Mouse (Mus musculus): ENCODE results near the gene Pcsk4.
A peak's percentile ranks its signal among the peaks of the same experiment; 100 is the strongest.

The Pcsk4 gene

DNA sequence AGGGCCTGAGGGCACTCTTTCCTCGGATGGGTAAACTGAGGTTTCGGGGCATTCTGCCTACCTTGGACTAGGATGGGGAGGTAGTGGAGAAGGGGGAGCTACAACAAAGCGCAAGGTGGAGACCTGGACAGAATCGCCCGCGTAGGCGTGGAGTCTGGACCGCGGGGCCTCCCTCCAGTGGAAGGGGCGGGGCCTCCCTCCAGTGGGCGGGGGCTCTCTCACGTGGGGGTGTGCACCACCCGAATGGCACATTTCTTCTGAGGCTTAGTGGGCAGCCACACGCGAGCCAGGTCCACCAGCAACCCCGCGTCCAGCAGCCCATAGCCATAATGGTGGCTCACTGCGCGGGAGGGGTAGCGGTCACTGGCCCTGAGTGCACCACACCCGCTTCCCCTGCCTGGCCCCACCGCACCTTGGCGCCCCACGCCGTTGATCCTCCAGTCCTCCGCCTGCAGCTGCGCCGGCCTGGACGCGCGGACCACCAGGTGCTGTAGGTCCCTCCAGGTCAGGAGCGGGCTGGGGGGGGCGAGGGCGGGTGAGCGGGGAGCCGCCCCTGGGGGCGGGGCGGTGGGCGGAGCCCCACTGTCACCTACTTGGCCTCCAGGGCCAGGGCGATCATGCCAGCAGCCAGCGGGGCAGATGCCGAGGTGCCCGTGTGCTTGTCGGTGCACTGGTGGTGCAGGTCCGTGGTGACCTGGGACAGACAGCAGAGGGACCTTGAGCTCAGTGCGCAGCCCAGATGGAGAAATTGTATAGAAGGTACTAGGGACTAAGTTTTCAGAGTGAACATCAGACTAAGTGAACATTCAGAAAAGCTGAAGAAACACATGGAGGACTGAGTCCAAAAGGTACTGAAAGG is 5.8 kb downstream of the Pcsk4 start:
- no peak for DNase-seq (ENCODE audit: low read depth)

DNA sequence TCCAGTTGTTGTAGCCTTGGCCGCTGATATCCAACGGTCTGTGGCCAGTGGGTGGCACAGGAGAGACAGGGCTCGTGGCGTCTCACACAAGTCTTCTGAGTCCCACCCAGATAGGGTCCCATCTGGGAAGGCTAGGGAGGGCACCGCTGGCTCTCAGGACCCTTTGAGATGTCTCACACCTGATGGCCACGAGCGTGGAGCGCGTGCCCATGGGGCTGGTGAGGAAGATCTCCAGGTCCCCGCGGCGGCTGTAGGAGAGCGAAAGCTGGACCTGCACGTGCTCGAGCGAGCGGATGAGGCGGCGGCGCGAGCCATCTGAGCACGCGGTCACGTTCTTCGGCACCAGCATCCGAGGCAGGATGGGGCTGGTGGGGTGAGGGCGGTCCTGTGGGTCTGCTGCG is 6.5 kb downstream of the Pcsk4 start:
- no peak for DNase-seq (ENCODE audit: low read depth)

DNA sequence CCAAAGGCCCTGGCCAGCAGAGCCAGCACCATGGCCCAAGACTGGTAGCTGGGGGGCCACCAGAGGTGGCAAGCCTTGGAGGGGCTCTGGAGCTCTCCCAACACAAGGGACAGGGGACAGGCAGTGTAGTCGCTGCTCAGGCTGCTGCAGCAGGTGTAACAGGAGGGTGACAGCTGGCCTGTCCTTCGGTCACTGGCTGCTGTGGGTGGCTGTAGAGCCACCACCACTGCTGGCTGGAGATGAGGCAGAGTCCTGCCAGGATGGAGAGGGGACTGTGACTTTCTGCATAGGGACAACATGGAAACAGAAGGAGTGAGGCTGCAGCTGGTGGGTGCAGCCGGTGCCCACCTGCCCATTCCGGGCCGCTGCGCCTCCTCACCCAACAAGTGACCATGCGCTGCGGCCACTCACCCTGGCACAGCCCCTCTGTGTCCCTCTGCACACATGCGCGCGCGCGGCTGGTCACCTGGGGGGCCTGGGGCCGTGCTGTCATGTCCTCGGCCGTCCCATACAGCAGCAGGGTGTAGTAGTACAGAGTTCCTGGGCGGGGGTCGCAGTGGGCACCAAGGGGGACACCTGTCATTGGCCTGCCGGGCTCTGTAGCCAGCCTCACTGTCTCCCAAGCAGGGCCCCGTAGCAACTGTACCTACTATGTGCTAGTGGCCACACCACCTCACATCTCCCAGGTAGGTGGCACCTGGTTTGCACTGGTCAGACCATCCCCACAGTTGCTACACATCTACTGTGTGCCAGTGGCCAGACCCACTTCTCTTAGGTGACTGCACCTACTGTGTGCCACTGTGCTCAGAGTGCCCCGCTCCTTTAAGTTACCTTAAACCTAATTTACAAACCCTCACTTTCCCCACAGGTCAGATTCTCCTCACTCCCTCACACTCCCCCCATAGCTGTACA is 7.4 kb downstream of the Pcsk4 start:
- no peak for DNase-seq (ENCODE audit: low read depth)

DNA sequence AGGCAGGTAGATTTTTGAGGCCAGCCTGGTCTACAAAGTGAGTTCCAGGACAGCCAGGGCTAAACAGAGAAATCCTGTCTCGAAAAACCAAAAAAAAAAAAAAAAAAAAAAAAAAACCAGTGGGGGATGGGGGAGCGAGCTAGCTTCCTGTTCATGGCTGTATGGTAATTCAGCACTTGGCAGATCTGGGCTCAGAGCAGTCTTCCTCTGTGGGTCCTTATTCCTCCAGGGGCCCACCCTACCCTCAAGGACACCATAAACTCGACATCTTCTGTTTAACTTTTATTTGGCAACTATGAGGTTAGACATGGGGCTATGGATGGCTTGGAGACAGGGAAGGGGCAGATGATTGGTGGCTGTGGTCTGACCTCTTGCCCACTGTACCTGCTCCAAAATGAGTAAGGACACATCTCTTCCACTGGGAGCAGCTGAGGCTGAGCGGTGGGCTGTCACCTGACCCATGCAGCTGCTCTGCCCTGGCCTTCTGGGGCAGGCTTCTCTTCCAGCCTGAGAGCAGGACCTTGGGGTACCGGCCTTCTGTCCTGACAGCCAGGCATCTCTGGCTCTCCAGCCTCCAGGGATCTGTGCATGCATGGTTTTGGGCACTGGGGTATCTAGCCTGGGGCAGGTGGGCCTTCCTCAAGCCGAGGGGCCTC is 8.2 kb downstream of the Pcsk4 start:
- DNase-seq (ENCODE audit: low read depth), result no peak

DNA sequence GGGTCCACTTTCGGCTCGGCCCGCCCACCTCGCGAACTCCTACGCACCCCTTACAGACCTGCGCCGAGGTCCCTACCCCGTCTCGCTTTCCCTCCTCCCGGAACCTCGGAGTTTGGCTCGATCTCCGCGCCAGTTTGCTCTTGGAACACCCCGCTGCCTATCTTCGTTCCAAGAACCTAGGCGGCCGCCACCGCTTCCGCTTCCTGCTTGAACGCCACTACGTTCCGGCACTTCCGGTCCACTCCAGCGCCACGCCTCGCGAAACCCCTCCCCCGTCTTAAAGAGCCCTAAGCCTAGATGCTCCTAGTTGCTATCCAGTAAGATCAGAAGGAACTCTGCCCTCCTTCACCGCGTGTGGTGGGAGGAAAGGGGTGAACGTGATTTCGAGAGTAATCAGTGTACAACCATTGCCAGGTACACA is 8.9 kb downstream of the Pcsk4 start, which contains the start of gene 2310011J03Rik:
Gene 2310011J03Rik, minus strand, starts transcription at position 198 of the 421 bp plus-strand sequence.
- peak; percentile 93 for DNase-seq (ENCODE audit: low read depth)

DNA sequence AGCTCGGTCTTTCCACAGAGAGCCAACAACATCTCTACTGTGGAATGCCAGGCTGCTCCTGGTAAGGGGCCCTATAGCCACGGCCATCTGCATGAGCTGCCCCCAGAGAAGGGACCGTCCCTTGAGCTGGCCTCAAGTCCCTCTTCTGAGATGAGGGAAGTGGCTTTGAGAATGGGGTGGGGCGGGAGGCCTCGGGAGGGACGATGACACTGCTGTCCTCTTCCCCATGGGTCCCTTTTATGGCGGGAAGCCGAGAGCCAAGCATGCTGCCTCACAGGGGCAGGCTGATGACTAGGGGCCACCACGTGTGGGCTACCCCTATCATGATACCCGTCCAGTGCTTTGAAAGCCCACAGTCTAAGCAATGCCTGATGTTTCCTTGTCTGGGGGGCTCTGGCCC is 12.3 kb downstream of the Pcsk4 start:
- no peak for DNase-seq (ENCODE audit: low read depth)

DNA sequence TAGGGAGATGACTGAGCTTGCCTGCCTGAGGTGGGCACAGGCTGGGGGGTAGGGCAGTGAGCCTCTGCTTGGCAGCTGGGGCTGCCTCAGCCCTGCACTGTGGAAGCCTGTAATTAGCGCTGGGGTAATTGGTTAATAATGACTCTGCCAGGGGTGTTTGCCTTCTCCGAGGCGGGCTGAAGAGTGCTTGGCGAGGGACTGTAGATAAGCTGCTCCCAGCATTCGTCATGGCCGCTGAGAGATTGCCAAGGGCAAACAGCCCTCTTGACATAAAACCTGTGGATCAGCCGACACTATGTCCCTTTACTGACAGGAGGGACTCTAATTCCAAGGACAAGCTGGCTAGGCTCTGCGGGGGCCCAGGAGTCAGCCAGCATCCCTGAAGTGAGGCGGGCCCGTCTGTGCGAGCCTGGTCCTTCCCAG is 12.9 kb downstream of the Pcsk4 start:
- DNase-seq (ENCODE audit: low read depth), result no peak

DNA sequence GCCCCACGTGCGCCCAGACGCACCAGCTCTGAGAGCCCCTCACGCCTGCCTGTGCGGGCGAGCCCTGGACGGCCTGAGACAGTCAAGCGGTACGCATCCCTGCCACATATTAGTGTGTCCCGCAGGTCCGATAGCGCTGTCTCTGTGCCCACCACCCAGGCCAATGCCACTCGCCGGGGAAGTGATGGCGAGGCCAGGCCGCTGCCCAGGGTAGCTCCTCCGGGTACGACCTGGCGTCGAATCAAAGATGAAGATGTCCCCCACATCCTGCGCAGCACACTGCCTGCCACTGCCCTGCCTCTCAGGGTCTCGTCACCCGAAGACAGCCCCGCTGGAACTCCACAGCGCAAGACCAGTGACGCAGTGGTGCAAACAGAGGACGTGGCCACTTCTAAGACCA is 14.0 kb downstream of the Pcsk4 start:
- DNase-seq (ENCODE audit: low read depth), result no peak

DNA sequence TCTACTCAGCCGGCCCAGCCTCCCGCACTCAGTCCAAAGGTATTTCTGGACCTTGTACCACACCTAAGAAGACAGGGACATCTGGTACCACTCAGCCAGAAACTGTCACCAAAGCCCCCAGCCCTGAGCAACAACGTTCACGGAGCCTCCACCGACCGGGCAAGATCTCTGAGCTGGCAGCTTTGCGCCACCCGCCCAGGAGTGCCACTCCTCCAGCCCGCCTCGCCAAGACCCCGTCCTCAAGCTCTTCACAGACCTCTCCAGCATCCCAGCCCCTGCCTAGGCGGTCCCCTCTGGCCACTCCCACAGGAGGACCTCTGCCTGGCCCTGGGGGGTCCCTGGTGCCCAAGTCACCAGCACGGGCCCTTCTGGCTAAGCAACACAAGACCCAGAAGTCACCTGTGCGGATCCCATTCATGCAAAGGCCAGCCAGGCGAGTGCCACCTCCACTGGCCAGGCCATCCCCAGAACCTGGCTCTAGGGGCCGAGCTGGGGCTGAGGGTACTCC is 14.8 kb downstream of the Pcsk4 start:
- DNase-seq (ENCODE audit: low read depth), result no peak

DNA sequence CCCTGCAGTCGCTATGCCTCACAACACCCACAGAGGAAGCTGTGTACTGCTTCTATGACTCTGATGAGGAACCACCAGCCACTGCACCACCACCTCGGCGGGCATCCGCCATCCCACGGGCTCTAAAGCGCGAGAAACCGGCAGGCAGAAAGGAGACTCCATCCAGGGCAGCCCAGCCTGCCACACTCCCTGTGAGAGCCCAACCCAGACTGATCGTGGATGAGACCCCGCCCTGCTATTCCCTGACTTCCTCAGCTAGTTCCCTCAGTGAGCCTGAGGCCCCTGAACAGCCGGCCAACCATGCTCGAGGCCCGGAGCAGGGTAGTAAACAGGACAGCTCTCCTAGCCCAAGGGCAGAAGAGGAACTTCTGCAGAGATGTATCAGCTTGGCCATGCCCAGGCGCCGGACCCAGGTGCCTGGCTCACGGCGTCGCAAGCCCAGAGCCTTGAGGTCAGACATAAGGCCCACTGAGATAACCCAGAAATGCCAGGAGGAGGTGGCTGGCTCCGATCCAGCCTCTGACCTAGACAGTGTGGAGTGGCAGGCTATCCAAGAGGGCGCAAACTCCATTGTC is 15.6 kb downstream of the Pcsk4 start:
- no peak for DNase-seq (ENCODE audit: low read depth)

DNA sequence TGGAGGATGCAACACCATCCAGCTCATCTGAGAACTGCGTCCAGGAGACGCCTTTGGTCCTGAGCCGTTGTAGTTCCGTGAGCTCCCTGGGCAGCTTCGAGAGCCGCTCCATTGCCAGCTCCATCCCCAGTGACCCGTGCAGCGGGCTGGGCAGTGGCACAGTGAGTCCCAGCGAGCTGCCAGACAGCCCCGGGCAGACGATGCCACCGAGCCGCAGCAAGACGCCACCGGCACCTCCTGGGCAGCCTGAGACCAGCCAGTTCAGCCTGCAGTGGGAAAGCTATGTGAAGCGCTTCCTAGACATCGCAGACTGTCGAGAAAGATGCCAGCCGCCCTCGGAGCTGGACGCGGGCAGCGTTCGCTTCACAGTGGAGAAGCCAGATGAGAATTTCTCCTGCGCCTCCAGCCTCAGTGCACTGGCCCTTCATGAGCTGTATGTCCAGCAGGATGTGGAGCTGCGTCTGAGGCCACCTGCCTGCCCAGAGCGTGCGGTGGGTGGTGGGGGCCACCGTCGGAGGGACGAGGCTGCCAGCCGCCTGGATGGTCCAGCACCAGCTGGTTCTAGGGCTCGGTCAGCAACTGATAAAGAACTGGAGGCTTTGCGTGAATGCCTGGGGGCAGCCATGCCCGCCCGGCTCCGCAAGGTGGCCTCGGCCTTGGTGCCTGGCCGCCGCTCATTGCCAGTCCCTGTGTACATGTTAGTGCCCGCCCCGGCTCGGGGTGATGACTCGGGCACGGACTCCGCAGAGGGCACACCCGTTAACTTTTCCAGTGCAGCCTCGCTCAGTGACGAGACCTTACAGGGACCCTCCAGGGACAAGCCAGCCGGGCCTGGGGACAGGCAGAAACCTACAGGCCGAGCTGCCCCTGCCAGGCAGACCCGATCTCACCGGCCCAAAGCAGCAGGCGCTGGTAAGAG is 16.5 kb downstream of the Pcsk4 start:
- no peak for DNase-seq (ENCODE audit: low read depth)

DNA sequence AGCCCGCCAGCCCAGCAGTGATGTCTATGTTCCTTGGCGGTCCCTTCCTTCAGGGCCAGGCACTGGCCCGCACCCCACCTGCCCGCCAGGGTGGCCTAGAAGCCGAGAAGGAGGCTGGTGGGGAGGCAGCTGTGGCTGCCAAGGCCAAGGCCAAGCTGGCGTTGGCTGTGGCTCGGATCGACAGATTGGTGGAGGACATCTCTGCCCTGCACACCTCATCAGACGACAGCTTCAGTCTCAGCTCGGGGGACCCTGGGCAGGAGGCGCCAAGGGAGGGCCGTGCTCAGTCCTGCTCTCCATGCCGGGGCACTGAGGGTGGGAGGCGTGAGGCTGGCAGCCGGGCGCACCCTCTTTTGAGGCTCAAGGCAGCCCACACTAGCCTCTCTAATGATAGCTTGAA is 17.7 kb downstream of the Pcsk4 start:
- DNase-seq (ENCODE audit: low read depth), result no peak

DNA sequence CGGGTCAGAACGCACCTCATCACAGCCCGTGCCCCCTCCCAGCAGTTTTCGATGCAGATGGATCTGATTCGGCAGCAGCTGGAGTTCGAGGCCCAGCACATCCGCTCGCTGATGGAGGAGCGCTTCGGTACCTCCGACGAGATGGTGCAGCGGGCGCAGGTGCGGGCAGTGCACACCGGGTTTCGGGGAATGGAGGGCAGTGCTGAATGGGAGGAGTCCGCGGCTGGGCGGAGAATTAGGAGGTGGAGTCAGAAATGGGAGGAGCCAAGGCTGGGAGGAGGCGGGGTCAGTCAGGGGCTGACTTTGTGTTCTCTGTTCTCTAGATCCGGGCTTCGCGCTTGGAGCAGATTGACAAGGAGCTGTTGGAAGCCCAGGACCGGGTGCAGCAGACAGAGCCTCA is 24.4 kb downstream of the Pcsk4 start:
- no peak for DNase-seq (ENCODE audit: low read depth)

DNA sequence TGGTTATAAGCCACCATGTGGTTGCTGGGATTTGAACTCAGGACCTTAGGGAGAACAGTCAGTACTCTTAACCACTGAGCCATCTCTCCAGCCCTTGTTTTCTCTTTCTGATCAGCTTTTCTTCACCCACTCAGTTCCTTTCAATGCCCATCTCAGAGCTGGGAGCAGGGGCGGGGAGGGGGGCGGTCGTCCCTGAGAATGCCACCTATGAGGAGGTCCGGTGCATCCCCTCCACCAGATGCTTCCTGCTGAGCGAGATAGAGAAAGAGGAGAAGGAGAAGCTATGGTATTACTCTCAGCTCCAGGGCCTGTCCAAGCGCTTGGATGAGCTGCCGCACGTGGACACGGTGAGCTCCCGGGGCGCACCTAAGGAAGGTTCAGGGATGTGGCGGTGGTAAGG is 24.8 kb downstream of the Pcsk4 start:
- no peak for DNase-seq (ENCODE audit: low read depth)

DNA sequence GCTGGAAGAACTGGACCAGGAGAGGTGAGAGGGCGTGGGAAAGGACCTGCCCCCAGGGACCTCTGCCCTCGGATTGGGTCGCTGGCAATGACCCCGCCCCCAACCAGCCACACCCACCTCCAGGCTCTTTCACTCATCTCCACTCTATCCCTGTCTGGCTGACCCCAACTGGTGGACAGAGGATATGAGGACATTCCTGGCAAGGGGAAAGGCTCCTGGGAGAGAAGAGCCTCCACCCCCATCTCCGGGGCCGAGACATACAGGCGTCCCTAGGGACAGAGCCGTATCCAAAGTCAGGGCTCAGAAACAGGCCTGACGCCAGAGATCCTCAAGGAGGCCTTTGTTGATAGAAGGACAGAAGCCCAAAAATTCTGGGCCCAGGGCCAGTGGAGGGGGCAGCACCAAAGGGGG is 26.8 kb downstream of the Pcsk4 start:
- DNase-seq (ENCODE audit: low read depth), result no peak

DNA sequence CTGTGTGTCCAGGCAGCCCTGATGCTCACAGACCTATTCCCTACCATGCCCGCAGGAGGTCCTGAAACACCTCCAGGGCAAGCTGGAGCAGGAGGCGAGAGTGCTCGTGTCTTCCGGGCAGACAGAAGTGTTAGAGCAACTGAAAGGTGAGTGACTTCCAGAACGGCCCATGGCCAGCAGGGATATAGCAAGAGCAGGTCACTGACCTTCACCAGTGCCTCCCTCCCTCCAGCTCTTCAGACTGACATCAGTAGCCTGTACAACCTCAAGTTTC is 27.3 kb downstream of the Pcsk4 start:
- no peak for DNase-seq (ENCODE audit: low read depth)

DNA sequence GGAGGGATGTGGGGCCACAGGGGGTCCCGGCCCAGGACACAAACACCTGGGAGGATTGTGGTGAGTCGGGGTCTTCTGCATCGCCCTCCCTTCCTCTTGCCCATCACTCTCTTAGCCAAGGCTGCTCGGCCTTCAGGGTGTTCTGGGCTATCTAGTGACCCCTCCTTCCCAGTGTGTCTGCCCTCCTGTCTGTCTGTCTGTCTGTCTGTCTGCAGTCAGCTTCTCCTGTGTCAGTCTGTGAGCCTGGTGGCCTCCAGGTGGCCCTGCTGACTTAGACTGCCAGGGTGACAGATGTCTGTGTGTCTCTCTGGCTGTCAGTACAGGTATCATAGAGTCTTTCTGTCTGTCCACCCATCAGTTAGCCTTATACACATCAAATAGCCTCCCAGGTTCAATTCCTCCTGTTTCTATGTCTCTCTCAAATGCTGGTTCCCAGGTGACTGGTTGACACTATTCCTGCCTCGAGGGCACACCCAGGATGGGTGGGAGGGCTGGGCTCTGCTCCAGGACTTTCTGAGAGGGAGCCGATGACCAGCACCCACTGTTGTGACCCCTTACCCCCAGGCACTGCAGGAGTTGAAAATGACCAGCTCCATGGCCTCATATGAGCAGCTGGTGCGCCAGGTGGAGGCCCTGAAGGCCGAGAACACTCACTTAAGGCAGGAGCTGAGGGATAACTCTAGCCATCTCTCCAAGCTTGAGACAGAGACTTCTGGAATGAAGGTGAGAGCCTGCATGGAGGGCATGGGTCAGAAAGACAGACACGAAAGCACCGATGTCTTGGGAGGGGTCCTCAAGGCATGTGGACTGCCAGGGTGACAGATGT is 27.8 kb downstream of the Pcsk4 start:
- no peak for DNase-seq (ENCODE audit: low read depth)

DNA sequence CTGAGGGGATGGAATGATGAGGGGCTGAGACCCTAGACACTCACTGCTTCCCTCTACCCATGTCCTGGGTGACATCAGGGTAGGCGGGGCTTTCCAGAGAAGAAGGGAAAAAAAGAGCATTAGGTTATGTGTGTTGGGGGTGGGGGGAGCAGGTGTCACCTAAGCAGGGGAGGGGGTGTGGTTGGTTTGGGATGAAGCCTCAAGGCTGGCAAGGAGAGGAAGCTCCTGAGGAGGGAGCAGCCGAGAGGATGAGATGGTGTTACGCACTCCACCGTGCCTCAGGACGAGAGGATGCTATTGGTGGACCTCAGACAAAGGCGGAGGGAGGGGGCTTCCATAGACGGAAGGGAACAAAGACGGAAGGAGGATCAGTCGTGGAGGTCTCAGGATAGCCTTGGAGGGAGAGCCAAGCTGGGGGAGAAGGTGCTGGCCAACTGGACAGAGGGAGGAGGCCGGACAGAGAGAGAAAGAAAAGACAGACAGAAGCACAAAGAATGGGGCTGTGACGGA is 28.6 kb downstream of the Pcsk4 start:
- DNase-seq (ENCODE audit: low read depth), result no peak

DNA sequence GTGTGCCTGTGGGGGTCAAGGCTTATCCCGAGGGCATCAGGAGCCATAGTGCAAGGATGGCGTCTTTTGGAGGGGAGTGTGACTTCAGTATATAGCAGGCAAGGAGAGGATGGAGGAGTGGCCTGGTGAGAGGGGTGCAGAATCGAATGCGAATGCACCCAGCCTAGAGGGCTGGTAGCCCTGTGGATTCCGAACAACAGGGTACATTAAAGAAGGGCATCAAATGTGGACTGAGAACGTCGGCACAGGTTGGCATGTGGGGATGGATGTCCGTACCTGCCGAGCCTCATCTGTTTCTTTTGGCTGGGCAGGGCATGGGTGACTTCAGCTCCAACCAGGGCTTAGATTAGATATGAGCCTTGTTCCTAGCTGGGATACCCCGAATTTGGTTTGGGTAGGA is 29.5 kb downstream of the Pcsk4 start:
- DNase-seq (ENCODE audit: low read depth), result no peak

DNA sequence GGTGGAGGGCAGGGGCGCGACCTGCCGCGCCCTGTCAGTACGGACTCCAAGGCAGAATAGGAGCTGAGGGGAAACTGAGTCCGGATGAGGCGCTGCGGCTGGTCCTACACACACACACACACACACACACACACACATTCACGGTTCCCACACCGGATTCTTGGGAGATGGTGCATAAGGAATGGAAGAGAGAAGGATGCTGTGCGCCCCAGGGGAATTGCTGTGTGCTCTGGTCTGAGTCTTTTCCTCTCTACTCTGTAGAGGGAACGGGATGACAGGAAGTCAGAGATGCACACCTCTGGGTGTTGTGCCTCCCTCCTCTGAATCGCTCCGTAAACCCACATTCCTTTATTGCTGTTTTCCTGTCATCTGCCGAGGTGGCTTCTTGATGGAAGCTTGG is 30.0 kb downstream of the Pcsk4 start:
- DNase-seq (ENCODE audit: low read depth), result no peak
